25 mouse cellular contexts compared by ENCODE assay signal in the genomic region with DNA sequence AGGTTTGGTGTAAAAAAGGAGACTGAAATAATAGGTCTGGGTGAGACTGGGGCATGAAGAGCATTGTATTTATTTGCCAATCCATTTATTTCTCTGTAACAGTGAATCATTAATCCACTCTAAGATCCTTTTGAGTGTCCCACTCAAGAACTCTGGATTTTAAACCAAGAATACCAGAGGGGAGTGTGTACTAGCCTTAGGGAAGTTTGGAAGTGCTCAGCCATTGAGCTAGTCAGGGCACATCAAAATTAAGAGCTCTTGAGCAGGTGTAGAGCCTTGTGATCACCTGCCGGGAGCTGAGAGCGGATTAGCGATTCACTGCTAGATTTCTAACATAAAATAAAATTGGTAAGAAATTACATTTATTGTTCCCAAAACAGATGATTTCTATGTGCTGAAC. TPM values are rescaled to one million over a fixed set of nuclear protein-coding genes. Genes with fewer than 3 reads are reported as not detected.
"Had no signal": no experiment of that assay in that cellular context is flagged by ENCODE, and none has a peak within 500 bp of the region (broad histone marks: within the 10 kb centered on the region; RNA-seq: fewer than 3 reads in every experiment).

No protein-coding gene starts in this region.

- H3K4me2 ChIP-seq: heart, embryonic 11.5 days; heart, embryonic 13.5 days; heart, embryonic 15.5 days; hindbrain, embryonic 12.5 days; hindbrain, embryonic 14.5 days; intestine, embryonic 15.5 days; limb, embryonic 12.5 days had no signal

- H3K27ac ChIP-seq: gastrocnemius, adult 2 months; heart, adult 2 months; heart, embryonic 13.5 days; heart, embryonic 15.5 days; hindbrain, embryonic 10.5 days; hindbrain, embryonic 12.5 days; hindbrain, embryonic 14.5 days; intestine, embryonic 15.5 days; layer of hippocampus, adult 2 months; left cerebral cortex, adult 2 months; limb, embryonic 10.5 days; limb, embryonic 12.5 days had no signal

- H3K9ac ChIP-seq: heart, embryonic 13.5 days; heart, embryonic 15.5 days; hindbrain, embryonic 12.5 days; hindbrain, embryonic 14.5 days; intestine, embryonic 15.5 days; limb, embryonic 12.5 days had no signal

- H3K27me3 ChIP-seq: heart, embryonic 13.5 days; heart, embryonic 15.5 days; hindbrain, embryonic 12.5 days; intestine, embryonic 15.5 days; limb, embryonic 12.5 days had no signal

- H3K9me3 ChIP-seq: heart, embryonic 13.5 days; heart, embryonic 15.5 days; hindbrain, embryonic 10.5 days; hindbrain, embryonic 12.5 days; intestine, embryonic 15.5 days; limb, embryonic 10.5 days; limb, embryonic 12.5 days had no signal

- H3K36me3 ChIP-seq: intestine, embryonic 15.5 days had no signal

- H3K4me3 ChIP-seq: gastrocnemius, adult 2 months; heart, adult 2 months; heart, embryonic 13.5 days; heart, embryonic 15.5 days; hindbrain, embryonic 10.5 days; hindbrain, embryonic 12.5 days; intestine, embryonic 15.5 days; layer of hippocampus, adult 2 months; left cerebral cortex, adult 2 months; limb, embryonic 10.5 days; limb, embryonic 12.5 days had no signal

- DNase-seq: gastrocnemius, adult 2 months; gastrocnemius, postnatal 10 days; gastrocnemius, postnatal 25 days; heart, adult 2 months; heart, postnatal 4 days; kidney, adult 18-20 months; kidney, adult 8-10 months; kidney, postnatal 10 days; kidney, postnatal 25 days; kidney, postnatal 4 days had no signal

- H3K4me1 ChIP-seq: heart, embryonic 13.5 days; heart, embryonic 15.5 days; hindbrain, embryonic 10.5 days; hindbrain, embryonic 12.5 days; intestine, embryonic 15.5 days; limb, embryonic 10.5 days; limb, embryonic 12.5 days had no signal

- ATAC-seq: forebrain, embryonic 16.5 days; hindbrain, embryonic 16.5 days; inflammation-experienced regulatory T-cells, adult 6 months; intestine, embryonic 15.5 days had no signal

RNA-seq across cellular contexts. Expression of a gene that starts 24.2 kb away (rescaled TPM):
- total RNA-seq: granulocyte monocyte progenitor cell, adult 5-6 weeks had no signal
